Mouse (Mus musculus) stomach, postnatal 0 days (tissue): Measurements from ENCODE around the gene Kat2b. TPM values are rescaled to one million over a fixed set of nuclear protein-coding genes. Genes with fewer than 3 reads are reported as not detected.
"Not testable (repeated sequence)": the region's sequence is repeated elsewhere in the genome, so short reads cannot be mapped to it uniquely, and the experiment has no call there.

Source experiments
- ATAC-seq: fragments of 200-750 bp; cut with Nextera tagmentation; 2 replicates; pipeline ENCODE4 v1.8.0; 2017; ENCODE audit not compliant: low FRiP score, low TSS enrichment
- DNase-seq: peaks from one replicate; pipeline ENCODE4 v3.0.0-alpha.2; 2016; ENCODE audit warnings: low spot score
- H3K27ac ChIP-seq: fragments of 300-500 bp; sonication (generic); replicated peaks from 2 replicates; pipeline ENCODE4 v1.5.1; 2014; ENCODE audit warnings: mild to moderate bottlenecking, control low read depth
- H3K27me3 ChIP-seq: fragments of 300-500 bp; sonication (generic); 2 replicates; pipeline ENCODE4 v1.6.1; 2014; ENCODE audit warnings: low read length; ENCODE audit not compliant: control insufficient read depth, insufficient read depth
- H3K36me3 ChIP-seq: fragments of 300-500 bp; sonication (generic); 2 replicates; pipeline ENCODE4 v1.6.1; 2014; ENCODE audit warnings: low read length, mixed read lengths; ENCODE audit not compliant: control insufficient read depth, insufficient read depth
- H3K4me1 ChIP-seq: fragments of 300-500 bp; sonication (generic); replicated peaks from 2 replicates; pipeline ENCODE4 v1.6.1; 2014; ENCODE audit warnings: antibody characterized with exemption; ENCODE audit not compliant: control insufficient read depth, insufficient read depth
- H3K4me2 ChIP-seq: fragments of 300-500 bp; sonication (generic); replicated peaks from 2 replicates; pipeline ENCODE4 v1.6.1; 2014; ENCODE audit warnings: low read depth, mild to moderate bottlenecking, control low read depth, moderate library complexity
- H3K4me3 ChIP-seq: fragments of 300-500 bp; sonication (generic); 2 replicates; pipeline ENCODE4 v1.5.1; 2014; ENCODE audit warnings: low read depth, low read length, control low read depth
- H3K9ac ChIP-seq: fragments of 300-500 bp; sonication (generic); 2 replicates; pipeline ENCODE4 v1.6.1; 2014; ENCODE audit warnings: mild to moderate bottlenecking, low read length, control low read depth, mixed read lengths
- H3K9me3 ChIP-seq: fragments of 300-500 bp; sonication (generic); 2 replicates; pipeline ENCODE4 v1.6.1; 2016; ENCODE audit warnings: low read length; ENCODE audit not compliant: control insufficient read depth
- CTCF ChIP-seq: IDR thresholded peaks from 2 replicates; pipeline ENCODE4 v1.5.1; 2016; ENCODE audit warnings: antibody characterized with exemption, low read depth, mild to moderate bottlenecking, moderate library complexity
- EP300 ChIP-seq: optimal IDR thresholded peaks from 2 replicates; pipeline ENCODE3; 2016; ENCODE audit warnings: antibody characterized with exemption
- WGBS: fragments of 180-500 bp; shearing (Covaris S2); extraction: QIAGEN DNeasy Blood & Tissue Kit; methylation state at CpG from one replicate; pipeline ENCODE4 v1.1.7; 2014; 5-methylcytosine and 5-hydroxymethylcytosine counted together
- polyA plus RNA-seq: library from polyadenylated mRNA; unstranded; fragments of >200 nt; fragmentation: Nextera tagmentation; extraction: Ambion mirVana; gene quantifications from 2 replicates; pipeline ENCODE4 v1.2.1, GENCODE M21; 2015

Kat2b gene
- polyA plus RNA-seq, 1 experiment from 2014 or later = 4.9 TPM

DNA sequence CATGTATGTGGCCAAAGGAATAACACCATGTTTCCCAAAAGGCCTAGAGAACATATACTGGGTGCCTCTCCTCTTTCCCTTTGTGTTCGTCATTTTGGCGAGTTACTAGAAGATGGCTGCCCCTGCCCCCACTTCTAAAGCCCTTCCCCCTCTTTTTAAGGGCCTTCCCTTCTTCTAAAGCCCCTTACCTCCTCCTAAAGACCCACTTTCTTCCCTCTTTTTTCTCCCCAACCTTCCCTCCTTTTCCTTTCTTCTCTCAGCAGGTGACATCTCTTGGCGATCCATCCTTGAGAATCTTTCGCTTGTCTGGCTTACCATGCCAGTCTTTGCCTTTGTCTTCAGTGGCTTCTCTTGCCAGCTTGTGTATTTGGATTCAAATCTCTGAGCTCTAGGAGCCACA lies 31.9 kb downstream of the Kat2b start:
- Histone ChIP-seq H3K4me1 (no peaks in the 10 kb centered on the region), H3K27ac (no peak overlapping the region), H3K9me3 (no peaks in the 10 kb centered on the region), H3K36me3 (no peaks in the 10 kb centered on the region), H3K27me3 (no peaks in the 10 kb centered on the region), H3K4me3 (no peak overlapping the region), H3K4me2 (no peak overlapping the region), H3K9ac (no peak overlapping the region)
- DNase-seq (no peak), ATAC-seq (no peak)
- 94% methylated on average over 4 of the region's 4 CpGs for WGBS
- no peak for TF ChIP-seq EP300
- no peak for TF ChIP-seq CTCF

- H3K27me3 ChIP-seq, H3K4me3 ChIP-seq, ATAC-seq, H3K27ac ChIP-seq, H3K4me2 ChIP-seq, H3K9me3 ChIP-seq, DNase-seq, H3K36me3 ChIP-seq, H3K9ac ChIP-seq, H3K4me1 ChIP-seq: not testable (repeated sequence)
- whole genome bisulfite sequencing = no CpG with 5 or more reads among the region's 7 CpGs
These were observed 36.6 kb downstream of the Kat2b start for GRCm38 (mm10) chr17:53603236-53603635.

DNA sequence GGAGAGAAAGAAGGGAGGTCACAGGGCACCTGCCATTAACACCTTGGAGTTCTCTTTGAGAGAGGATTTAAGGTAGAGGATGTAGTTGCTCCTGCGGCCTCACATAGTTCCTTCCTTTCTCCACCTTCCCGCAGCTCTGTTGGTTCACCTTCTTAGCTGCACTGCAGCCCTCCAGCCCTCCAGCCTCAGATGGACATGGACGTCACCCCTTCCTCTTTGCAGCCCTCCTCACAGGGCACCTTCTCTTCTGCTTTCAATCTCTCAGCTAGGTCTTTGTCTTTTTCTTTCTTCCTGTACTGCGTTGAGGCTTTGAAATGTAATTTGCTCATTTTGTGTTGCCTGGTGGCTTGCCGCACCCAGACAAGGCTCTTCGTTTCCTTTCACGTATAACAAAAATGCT lies 39.4 kb downstream of the Kat2b start:
- no CpG with 5 or more reads among the region's 7 CpGs for WGBS
- H3K4me2 ChIP-seq, DNase-seq, H3K4me1 ChIP-seq, H3K9ac ChIP-seq, H3K36me3 ChIP-seq, H3K27me3 ChIP-seq, H3K9me3 ChIP-seq, ATAC-seq, H3K27ac ChIP-seq, H3K4me3 ChIP-seq: not testable (repeated sequence)

DNA sequence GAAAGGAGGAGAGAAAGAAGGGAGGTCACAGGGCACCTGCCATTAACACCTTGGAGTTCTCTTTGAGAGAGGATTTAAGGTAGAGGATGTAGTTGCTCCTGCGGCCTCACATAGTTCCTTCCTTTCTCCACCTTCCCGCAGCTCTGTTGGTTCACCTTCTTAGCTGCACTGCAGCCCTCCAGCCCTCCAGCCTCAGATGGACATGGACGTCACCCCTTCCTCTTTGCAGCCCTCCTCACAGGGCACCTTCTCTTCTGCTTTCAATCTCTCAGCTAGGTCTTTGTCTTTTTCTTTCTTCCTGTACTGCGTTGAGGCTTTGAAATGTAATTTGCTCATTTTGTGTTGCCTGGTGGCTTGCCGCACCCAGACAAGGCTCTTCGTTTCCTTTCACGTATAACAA lies 42.3 kb downstream of the Kat2b start:
- WGBS = no CpG with 5 or more reads among the region's 7 CpGs
- not testable (repeated sequence) for H3K36me3 ChIP-seq, H3K9me3 ChIP-seq, H3K4me2 ChIP-seq, ATAC-seq, H3K27me3 ChIP-seq, H3K4me1 ChIP-seq, H3K27ac ChIP-seq, H3K4me3 ChIP-seq, H3K9ac ChIP-seq, DNase-seq

- H3K4me2 ChIP-seq = no peak overlapping the region
- no peak overlapping the region for H3K9ac ChIP-seq
- no peaks in the 10 kb centered on the region for H3K9me3 ChIP-seq
- no peaks in the 10 kb centered on the region for H3K27me3 ChIP-seq
- no peak overlapping the region for H3K4me3 ChIP-seq
- H3K36me3 ChIP-seq = no peaks in the 10 kb centered on the region
- WGBS = 97% methylated on average over 6 of the region's 6 CpGs
- TF ChIP-seq EP300 (no peak), CTCF (no peak)
- ATAC-seq (no peak), DNase-seq (no peak)
- no peak overlapping the region for H3K27ac ChIP-seq
- no peaks in the 10 kb centered on the region for H3K4me1 ChIP-seq
These were observed 50.8 kb downstream of the Kat2b start for GRCm38 (mm10) chr17:53617295-53617957.

DNA sequence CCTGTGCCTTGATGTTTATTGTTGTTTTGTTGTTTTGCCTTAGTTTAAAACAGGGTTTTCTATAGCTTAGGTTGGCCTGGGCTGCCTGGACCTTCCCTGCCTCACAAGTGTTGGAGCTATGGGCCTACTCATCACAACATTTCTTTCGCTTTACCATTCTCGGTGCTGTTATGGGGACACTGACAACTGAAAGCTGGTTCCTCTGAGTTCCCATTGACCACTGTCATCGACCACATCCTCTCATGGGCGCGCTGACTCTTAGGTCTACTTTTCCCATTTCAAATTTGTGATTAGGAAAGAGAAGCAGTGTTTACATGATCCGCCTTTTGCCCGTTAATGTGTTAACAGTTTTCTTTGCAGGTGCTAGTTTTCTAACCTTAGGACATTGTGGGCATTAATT lies 51.7 kb downstream of the Kat2b start:
- whole genome bisulfite sequencing = 90% methylated on average over 7 of the region's 7 CpGs
- Histone ChIP-seq H3K27me3 (no peaks in the 10 kb centered on the region), H3K4me1 (no peaks in the 10 kb centered on the region), H3K9ac (no peak overlapping the region), H3K36me3 (no peaks in the 10 kb centered on the region), H3K4me2 (no peak overlapping the region), H3K27ac (no peak overlapping the region), H3K4me3 (no peak overlapping the region), H3K9me3 (no peaks in the 10 kb centered on the region)
- DNase-seq (no peak), ATAC-seq (no peak)
- TF ChIP-seq EP300 = no peak
- TF ChIP-seq CTCF = no peak
